Mouse (Mus musculus) small intestine, adult 2 months (tissue): ENCODE data around the gene Olfr464. TPM values are rescaled to one million over a fixed set of nuclear protein-coding genes. Genes with fewer than 3 reads are reported as not detected.
"Not testable (repeated sequence)": the region's sequence is repeated elsewhere in the genome, so short reads cannot be mapped to it uniquely, and the experiment has no call there.

Experiments used
- H3K27ac ChIP-seq: fragments of 200-500 bp; 2 replicates; pipeline ENCODE4 v1.5.1; 2012; ENCODE audit warnings: low read depth, low read length, control low read depth, inconsistent platforms; ENCODE audit not compliant: insufficient read depth
- H3K27me3 ChIP-seq: fragments of 200-500 bp; 2 replicates; pipeline ENCODE4 v1.6.1; 2012; ENCODE audit warnings: mild to moderate bottlenecking, moderate library complexity, low read length, inconsistent platforms; ENCODE audit not compliant: control insufficient read depth, insufficient read depth
- H3K36me3 ChIP-seq: fragments of 200-500 bp; 2 replicates; pipeline ENCODE4 v1.6.1; 2012; ENCODE audit warnings: mild to moderate bottlenecking, low read length, control low read depth, inconsistent platforms; ENCODE audit not compliant: control insufficient read depth, insufficient read depth
- H3K4me1 ChIP-seq: fragments of 200-500 bp; 2 replicates; pipeline ENCODE4 v1.6.1; 2012; ENCODE audit warnings: low read length, inconsistent platforms, mixed read lengths; ENCODE audit not compliant: control insufficient read depth, insufficient read depth, insufficient read length
- H3K4me3 ChIP-seq: fragments of 200-500 bp; 2 replicates; pipeline ENCODE4 v1.5.1; 2012; ENCODE audit warnings: low read depth, mild to moderate bottlenecking, control low read depth, inconsistent platforms, low read length, moderate library complexity
- CTCF ChIP-seq: fragments of 200-500 bp; IDR thresholded peaks from 2 replicates; pipeline ENCODE4 v1.5.1; 2012; ENCODE audit warnings: low read depth, mild to moderate bottlenecking, control low read depth, inconsistent platforms, low read length, moderate library complexity, mixed read lengths; ENCODE audit not compliant: insufficient replicate concordance, insufficient read length; ENCODE audit errors: extremely low read depth
- POLR2A ChIP-seq: fragments of 200-500 bp; IDR thresholded peaks from 2 replicates; pipeline ENCODE4 v1.6.1; 2012; ENCODE audit warnings: low read depth, mild to moderate bottlenecking, control low read depth, inconsistent platforms, low read length, moderate library complexity
- WGBS: fragments of 180-500 bp; shearing (Covaris S2); methylation state at CpG from one replicate; pipeline ENCODE4 v1.1.7; 2018; 5-methylcytosine and 5-hydroxymethylcytosine counted together
- polyA plus RNA-seq: library from polyadenylated mRNA; depleted of rRNA; stranded (reverse); fragments of >200 nt; gene quantifications from 2 replicates; pipeline ENCODE4 v1.2.3, GENCODE M21; 2012

Olfr464 gene
- polyA plus RNA-seq, 1 experiment = not detected

- H3K4me3 ChIP-seq = no peak within 1 kb of the TSS
- 85% methylated on average over 6 of the region's 6 CpGs for WGBS
- no peak within 1 kb of the TSS for H3K27ac ChIP-seq
- no peaks in the 10 kb centered on the region for H3K36me3 ChIP-seq
- TF ChIP-seq CTCF = no peak
- no peaks in the 10 kb centered on the region for H3K4me1 ChIP-seq
- no peaks in the 10 kb centered on the region for H3K27me3 ChIP-seq
These were observed 28.6 kb downstream of the Olfr464 start, which contains the start of gene Olfr462 for GRCm38 (mm10) chr11:87892168-87892567. Gene Olfr462, minus strand, starts transcription at chr11:87892268.

GRCm38 (mm10) chr11:87884856-87885255 lies 35.9 kb downstream of the Olfr464 start:
- Histone ChIP-seq H3K4me3 (no peak overlapping the region), H3K27me3 (no peaks in the 10 kb centered on the region), H3K36me3 (no peaks in the 10 kb centered on the region), H3K4me1 (peaks cover 3% of the 10 kb centered on the region; the same call in 1 of the 2 replicates), H3K27ac (no peak overlapping the region)
- TF ChIP-seq CTCF = no peak
- TF ChIP-seq POLR2A = no peak
- WGBS = 83% methylated on average over 5 of the region's 5 CpGs

GRCm38 (mm10) chr11:87883493-87883892 lies 37.3 kb downstream of the Olfr464 start:
- 51% methylated on average over 5 of the region's 5 CpGs for WGBS
- Histone ChIP-seq H3K4me3 (no peak overlapping the region), H3K4me1 (peaks cover 3% of the 10 kb centered on the region; the same call in 1 of the 2 replicates), H3K36me3 (no peaks in the 10 kb centered on the region), H3K27ac (no peak overlapping the region), H3K27me3 (no peaks in the 10 kb centered on the region)
- TF ChIP-seq POLR2A (no peak), CTCF (peak; percentile 4; the same call in 1 of the 2 replicates)

GRCm38 (mm10) chr11:87881714-87882113 lies 39.1 kb downstream of the Olfr464 start:
- no peaks in the 10 kb centered on the region for H3K36me3 ChIP-seq
- TF ChIP-seq CTCF = no peak
- no peak for TF ChIP-seq POLR2A
- H3K4me3 ChIP-seq = no peak overlapping the region
- no peak overlapping the region for H3K27ac ChIP-seq
- H3K4me1 ChIP-seq = peaks cover 3% of the 10 kb centered on the region; the same call in 1 of the 2 replicates
- 72% methylated on average over 4 of the region's 4 CpGs for WGBS
- no peaks in the 10 kb centered on the region for H3K27me3 ChIP-seq

- Histone ChIP-seq H3K27me3 (no peaks in the 10 kb centered on the region), H3K27ac (no peak overlapping the region), H3K4me3 (no peak overlapping the region), H3K4me1 (peaks cover 7% of the 10 kb centered on the region; the same call in 1 of the 2 replicates), H3K36me3 (no peaks in the 10 kb centered on the region)
- WGBS = 25% methylated on average over 9 of the region's 9 CpGs
- TF ChIP-seq POLR2A = no peak
- TF ChIP-seq CTCF = no peak
These were observed 40.9 kb downstream of the Olfr464 start for GRCm38 (mm10) chr11:87879826-87880225.

- WGBS = 79% methylated on average over 6 of the region's 6 CpGs
- TF ChIP-seq CTCF = no peak
- no peak for TF ChIP-seq POLR2A
- Histone ChIP-seq H3K4me3 (no peak within 1 kb of the TSS), H3K27ac (no peak within 1 kb of the TSS), H3K36me3 (no peaks in the 10 kb centered on the region), H3K27me3 (no peaks in the 10 kb centered on the region), H3K4me1 (peaks cover 7% of the 10 kb centered on the region; the same call in 1 of the 2 replicates)
These were observed 45.3 kb downstream of the Olfr464 start, which contains the start of gene Epx for GRCm38 (mm10) chr11:87875436-87875835. Gene Epx, minus strand, starts transcription at chr11:87875536.

GRCm38 (mm10) chr11:87871766-87872165 lies 49.0 kb downstream of the Olfr464 start:
- Histone ChIP-seq H3K4me3 (no peak overlapping the region), H3K36me3 (no peaks in the 10 kb centered on the region), H3K27me3 (no peaks in the 10 kb centered on the region), H3K27ac (no peak overlapping the region), H3K4me1 (peaks cover 4% of the 10 kb centered on the region; the same call in 1 of the 2 replicates)
- WGBS = 28% methylated on average over 8 of the region's 8 CpGs
- TF ChIP-seq POLR2A (no peak), CTCF (no peak)

- Histone ChIP-seq H3K4me3 (no peak overlapping the region), H3K4me1 (no peaks in the 10 kb centered on the region), H3K36me3 (no peaks in the 10 kb centered on the region), H3K27me3 (no peaks in the 10 kb centered on the region), H3K27ac (no peak overlapping the region)
- TF ChIP-seq POLR2A (no peak), CTCF (no peak)
- 79% methylated on average over 2 of the region's 2 CpGs for WGBS
These were observed 50.7 kb downstream of the Olfr464 start for GRCm38 (mm10) chr11:87870096-87870495.

GRCm38 (mm10) chr11:87866891-87867290 lies 53.9 kb downstream of the Olfr464 start:
- H3K4me1 ChIP-seq, H3K4me3 ChIP-seq, H3K27me3 ChIP-seq, H3K27ac ChIP-seq, H3K36me3 ChIP-seq: not testable (repeated sequence)
- WGBS = 75% methylated on average over 1 of the region's 2 CpGs
